Mouse (Mus musculus): ENCODE data around the gene Zfp65.
"Not testable (repeated sequence)": the region's sequence is repeated elsewhere in the genome, so short reads cannot be mapped to it uniquely, and the experiment has no call there.

Zfp65 gene

DNA sequence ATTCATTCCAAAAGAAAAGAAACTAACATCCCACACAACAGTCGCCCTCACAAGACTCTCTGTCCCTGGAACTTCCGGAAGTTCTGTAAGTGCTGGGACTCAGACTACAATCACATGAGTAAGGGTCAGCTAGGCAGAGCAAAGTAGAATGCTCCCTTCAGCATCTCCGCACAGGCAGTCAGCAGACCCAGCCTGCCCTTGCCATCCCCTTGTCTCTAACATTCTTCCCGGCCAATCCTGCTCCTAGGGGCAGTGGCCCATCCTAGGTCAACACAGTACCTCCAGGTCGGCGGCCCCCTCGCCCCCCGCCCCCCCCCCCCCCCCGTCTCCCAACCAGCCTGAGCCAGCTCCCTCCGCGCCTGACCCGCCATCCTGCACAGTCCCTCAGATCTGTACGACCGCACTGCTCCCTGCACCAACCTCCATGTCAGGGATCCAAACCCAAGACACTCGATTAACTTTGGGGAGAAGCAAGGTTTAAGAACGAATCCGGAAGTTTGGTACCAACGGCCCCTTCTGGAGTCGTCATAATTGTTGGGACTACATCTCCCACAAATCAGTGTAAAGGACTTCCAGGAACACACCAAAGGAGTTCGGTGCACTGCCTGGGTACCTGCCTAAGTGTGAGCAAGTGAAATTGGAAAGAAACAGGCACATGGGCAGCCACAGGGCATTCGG, at the start of gene Zfp65:
Zfp65 (minus strand) TSS at position 533 of the 678 bp plus-strand sequence.
- in situ Hi-C loops (cut with MboI), result no loop called here

DNA sequence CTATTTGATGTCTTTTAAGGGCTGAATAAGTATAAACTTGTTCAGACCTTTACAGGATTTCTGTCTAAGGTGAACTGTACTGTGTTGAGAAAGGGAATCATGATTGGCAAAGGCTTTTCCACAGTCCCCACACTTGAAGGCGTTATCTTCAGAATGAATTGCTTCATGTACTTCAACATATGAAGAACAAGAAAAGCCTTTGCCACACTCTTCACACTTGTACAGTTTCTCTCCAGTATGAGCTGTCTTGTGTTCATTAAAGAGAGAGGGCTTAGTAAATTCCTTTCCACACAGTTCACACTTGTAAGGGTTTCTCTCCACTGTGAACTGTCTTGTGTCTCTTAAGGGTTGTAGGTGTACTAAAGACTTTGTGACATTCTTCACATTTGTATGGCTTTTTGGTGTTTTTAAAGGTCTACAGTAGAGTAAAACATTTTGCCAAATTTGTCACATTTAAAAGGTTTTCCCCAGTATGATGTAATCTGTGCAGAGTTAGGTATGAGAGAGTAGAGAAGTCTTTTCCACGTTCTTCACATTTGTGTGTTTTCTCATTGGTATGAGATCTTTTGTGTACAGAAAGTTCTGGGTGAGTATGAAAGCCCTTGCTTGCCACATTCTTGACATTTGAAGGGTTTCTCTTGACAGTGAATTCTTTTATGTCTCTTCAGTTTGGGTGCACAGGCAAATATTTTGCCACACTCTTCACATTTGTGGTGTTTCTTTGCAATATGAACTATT, 34.2 kb upstream of the Zfp65 start:
- in situ Hi-C loops (cut with MboI), result no loop called here

DNA sequence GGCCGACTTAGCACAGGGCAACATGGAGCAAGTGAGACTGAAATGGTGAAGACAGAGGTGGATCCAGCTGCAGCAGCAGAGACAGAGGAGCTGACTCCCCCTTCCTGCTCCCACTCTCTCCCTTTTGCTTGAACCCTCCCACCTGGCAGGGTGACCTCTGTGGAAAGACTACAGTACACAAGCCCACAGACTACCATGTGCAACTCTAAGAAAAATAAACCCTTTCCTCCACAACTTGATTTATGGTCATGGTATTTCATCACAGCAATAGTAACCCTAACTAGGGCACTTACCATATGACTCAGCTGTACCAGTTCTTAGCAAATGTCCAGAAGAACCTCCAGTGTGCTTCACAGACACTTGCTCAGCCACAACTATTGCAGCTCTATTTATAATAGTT, 31.0 kb upstream of the Zfp65 start:
- in situ Hi-C loops (cut with MboI), result no loop called here

DNA sequence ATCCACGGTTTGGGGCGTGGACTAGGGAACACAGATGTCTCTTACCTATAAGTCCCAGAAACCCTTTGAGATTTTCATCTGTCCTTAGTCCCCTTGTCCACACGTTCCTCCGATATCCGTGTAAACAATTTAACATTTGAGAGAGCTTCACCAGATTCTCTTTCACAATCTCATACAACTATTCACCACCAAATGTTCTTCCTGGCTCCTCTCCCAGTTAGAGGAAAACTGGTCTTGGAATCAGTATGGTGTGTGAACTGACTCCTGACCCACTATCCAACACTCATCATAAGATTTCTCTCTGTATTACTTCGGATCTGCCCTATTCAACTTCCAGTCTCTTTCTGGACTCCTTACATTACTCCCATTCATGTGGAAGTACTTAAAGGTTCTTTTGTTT, 26.8 kb upstream of the Zfp65 start:
- in situ Hi-C loops (cut with MboI), result no loop called here

DNA sequence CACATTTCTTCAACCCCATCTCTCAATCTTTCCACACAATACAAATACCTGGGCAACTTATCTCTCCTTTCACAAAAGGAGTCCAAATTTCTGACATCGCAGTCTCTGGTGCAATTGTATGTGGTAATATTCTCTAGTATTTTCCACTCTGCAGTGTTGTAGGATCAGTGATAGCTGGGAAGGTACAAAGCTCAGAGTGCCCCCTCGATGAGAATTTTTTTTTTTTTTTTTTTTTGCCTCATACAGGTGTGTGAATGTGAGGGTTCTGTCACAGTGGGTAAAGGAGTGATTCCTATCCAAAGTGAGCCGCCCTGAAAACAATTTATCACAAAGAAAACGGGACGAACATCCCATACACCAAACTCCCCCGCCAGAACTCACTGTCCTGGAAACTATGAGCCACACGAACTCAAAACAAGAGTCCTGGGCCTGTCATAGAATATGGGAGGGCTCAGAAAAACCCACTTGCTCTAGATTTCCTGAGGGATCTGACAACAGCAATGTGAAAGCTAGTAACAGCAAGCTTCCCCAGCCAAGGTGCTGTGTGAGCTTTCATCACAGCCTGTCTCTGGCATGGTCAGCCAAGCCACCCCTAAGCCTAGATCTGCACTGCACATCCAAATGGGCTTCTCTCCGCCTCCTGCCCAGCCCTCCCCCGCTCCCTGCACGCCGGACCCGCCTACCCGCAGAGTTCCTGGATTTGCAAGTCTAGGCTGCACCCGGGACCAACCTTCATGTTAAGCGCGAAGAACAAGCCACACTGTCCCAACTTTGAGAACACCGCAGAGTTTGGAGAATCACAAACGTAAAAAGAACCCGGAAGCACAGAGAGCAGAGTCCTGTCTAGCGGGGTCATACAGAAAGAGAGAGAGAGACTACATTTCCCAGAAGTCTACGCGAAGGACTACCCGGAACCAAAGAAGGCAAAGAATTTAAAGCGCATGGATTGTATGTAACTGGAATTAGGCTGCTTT, 25.6 kb upstream of the Zfp65 start, which contains the start of gene Zfp85:
Zfp85 (minus strand) TSS at position 896 of the 974 bp plus-strand sequence.
- in situ Hi-C loops (cut with MboI), result no loop called here

DNA sequence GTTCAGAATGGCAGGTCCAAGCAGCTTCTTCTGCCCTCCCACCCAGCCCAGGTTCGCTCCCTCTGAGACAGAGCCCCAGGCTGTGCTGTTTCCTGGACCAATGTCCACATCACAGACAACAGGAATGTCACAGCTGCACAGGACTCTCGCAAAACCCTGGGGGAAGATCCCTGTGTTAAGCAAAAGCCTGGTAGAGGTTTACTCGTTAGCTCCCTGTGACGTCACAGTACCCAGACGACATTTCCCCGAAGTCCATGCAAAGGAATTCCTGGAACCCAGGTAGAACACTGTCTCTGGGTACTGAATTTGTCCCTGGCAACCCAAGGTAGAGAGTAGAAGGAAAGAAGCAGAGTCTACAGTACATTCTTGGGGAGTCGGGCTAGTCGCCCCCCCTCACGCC, 14.9 kb upstream of the Zfp65 start:
- in situ Hi-C loops (cut with MboI), result no loop called here

DNA sequence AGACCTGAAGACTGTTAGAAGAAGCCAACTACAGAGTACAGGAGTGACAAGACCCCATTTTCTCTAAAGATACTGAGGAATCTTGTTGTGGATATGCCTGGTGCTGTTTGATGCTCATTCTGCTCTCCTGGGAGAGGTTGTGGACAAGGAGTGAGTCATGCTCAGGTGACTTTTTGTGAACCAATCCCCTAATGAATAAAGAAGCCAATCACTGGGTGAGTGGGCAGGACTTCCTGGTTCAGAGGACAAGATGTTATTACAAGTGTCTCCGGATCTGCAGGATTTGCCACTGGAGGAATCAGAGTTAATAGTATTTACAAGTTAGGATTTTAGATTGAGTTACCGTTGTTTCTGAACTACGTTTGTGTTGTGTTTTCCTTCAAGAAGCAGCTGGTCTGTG, 14.0 kb upstream of the Zfp65 start:
- in situ Hi-C loops (cut with MboI), result no loop called here

DNA sequence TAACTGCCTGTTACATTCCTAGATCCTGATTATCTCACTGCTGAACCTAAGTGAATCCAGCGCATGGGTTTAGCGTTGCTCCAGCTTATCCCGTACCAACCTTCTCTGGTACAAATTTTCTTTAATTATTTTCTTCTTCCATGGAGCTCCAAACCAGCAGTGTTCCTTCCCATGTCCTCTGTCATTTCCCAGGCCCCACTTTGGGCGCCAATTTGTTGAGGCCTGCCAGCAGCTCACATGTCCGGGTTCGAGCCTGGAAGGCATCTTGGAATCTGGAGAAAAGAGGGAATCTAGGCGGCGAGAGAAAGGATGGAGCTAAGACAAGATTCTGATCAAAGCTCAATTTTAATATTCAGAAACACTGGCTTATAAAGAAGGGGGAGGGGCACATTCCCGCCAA, 5.4 kb upstream of the Zfp65 start:
- in situ Hi-C loops (cut with MboI), result not testable (repeated sequence)

DNA sequence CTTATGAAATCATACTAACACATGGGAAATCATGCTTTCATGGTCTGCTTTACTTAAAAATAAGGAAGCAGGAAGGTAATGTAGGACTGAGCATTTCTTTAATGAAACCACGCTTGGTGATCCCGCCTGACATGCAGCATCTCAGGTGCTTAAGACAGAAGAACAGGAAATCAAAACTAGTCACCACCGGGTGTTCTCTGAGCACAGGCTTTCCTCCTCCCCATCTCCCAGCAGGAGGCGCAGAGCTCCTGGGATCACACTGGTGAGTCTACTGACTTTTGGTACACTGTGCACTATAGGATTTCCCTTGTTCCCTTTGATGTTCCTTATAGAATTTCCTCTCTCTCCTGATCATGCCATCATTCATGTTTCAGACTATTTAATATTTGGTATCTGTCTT, 468 bp upstream of the Zfp65 start:
- in situ Hi-C loops (cut with MboI), result not testable (repeated sequence)

DNA sequence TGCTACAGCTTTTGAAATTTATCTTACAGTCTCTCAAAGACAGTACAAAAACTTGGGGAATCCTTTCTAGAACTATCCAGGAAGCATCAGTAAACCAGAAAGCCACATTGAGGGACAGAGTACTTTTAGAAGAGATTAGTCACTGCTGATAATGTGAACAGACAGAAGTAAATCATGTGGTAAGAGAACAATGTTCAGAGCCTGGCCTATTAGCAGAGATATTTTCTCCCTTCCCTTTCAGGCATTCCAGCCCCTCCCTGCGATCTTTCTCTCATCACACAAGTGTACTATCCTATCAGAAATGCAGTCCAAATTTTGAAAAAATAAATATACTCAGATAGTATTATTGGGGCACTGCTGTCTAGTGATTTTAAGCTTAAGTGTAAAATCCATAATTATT, 867 bp downstream of the Zfp65 start:
- in situ Hi-C loops (cut with MboI), result no loop called here

DNA sequence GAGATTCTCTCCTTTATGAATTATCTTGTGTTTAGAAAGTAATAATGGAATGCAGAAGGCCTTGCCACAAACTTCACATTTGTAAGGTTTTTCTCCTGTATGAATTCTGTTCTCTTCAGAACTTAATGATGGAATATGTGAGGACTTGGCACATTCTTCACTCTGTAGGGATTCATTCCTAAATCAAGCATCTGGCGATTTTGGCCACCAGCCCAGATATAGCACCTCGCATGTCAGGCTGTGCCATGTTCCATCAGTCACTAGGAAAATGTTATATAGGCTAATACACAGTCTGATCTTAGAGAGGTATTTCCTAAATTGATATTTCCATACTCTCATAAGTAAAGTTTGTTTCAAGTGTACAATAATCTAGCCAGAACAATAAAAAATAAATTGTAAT, 3.6 kb downstream of the Zfp65 start:
- in situ Hi-C loops (cut with MboI), result not testable (repeated sequence)

DNA sequence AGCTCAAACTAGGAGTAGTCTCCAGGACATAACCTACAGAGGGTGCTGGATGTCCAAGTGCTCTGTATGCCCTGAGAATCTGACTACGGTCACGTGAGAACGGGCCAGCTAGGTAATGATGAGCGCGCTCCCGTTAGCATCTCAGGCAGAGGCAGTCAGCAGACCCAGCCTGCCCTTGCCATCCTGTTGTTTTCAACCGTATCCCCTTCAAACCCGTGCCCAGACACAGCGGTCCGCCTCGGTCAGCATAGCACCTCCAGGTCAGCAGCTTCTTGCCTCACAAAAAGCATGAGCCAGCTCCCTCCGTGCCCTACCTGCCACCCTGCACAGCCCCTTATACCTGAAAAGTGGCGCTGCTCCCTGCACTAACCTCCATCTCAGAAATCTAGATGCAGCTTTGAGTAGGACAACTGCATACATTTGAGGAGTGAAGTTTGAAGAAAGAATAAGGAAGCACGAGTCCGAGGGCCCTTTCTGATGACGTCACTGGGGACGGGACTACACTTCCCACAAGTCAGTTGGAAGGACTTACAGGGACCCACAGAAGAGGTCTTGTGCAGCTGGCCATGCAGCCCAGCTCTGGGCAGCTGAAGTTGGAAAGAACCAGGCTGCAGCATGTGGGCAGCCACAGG, 5.0 kb downstream of the Zfp65 start:
- in situ Hi-C loops (cut with MboI), result no loop called here

DNA sequence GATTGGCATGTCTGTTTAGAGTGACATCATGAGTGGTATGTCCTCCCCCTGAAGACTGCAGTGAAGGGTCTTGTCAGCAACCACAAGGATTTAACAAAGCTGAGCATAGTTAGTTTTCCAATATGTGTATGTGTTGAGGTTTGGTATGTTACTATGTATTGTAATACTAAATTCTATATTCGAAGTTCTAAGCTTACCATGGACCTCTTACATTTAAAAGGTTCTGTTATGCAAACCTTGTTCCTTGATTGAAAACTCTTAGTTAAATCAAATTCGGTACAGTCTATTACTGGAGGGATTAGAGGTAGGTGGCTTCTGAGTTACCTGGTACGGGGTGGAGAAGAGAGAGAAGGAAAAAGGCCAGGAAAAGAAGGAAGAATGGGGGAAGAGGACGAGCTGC, 42.0 kb downstream of the Zfp65 start, which contains the start of gene Zfp738:
Zfp738 (minus strand) TSS at position 101 of the 400 bp plus-strand sequence.
- in situ Hi-C loops (cut with MboI), result no loop called here

DNA sequence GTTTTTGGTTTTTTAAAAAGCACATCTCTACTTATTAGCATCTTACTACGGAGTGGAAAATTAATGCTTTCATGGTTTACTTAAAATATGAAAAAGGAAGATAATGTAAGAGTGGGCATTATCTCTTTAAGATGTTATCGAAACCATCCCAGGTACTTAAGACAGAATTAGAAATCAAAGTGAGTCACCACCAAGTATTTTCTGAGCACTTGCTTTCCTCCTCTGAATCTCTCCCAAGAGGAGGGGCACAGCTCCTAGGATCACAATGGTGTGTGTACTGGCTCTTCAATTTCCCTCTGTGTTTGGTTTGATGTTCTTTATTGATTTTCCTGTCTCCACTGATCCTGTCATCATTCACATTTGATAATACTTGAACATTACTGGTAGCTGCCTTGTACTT, 45.1 kb downstream of the Zfp65 start:
- in situ Hi-C loops (cut with MboI), result not testable (repeated sequence)

DNA sequence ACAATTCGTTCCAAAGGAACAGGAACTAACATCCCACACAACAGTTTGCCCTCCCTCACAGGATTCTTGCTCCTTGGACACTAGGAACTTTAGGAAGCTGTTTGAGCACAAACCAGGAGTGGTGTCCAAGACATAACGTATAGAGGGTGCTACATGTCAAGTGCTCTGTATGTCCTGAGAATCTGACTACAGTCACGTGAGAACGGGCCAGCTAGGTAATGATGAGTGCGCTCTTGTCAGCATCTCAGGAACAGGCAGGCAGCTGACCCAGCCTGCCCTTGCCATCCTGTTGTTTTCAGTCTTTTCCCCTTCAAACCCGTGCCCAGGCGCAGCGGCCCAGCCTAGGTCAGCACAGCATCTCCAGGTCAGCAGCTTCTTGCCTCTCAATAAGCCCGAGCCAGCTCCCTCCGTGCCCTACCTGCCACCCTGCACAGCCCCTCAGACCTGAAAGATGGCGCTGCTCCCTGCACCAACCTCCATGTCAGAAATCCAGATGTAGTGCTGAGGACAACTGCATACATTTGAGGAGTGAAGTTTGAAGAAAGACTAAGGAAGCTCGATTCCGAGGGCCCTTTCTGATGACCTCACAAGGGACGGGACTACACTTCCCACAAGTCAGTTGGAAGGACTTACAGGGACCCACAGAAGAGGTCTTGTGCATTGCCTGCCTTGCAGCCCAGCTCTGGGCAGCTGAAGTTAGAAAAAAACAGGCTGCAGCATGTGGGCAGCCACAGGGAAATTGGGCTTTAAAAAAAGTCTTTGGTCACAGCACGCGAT, 45.8 kb downstream of the Zfp65 start:
- in situ Hi-C loops (cut with MboI), result not testable (repeated sequence)

DNA sequence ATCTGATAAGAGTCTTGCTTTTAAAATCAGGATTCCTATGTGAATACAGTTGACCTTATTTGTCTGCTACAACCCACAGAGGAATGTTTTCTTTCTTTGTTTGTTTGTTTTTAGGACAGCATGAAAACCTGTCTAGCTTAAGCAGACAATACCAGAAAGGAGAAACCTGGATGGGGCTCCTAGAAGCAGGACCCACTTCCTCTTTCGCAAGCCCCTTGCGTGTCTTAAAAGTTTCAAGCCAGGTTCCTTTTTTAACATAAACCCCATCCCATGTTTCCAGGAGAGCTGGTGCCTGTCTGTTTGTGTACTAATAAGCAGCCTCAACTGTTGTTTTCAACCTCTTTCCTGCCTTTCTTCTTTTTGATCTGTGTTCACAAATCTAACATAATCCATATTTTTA, 54.1 kb downstream of the Zfp65 start:
- in situ Hi-C loops (cut with MboI), result no loop called here

Data from mature B cell (primary cell).